Mouse (Mus musculus) 416B (cell line): ENCODE data around the gene Arhgdia.

Experiments
- DNase-seq: peaks from one replicate; pipeline ENCODE4 v3.0.0; 2011; ENCODE audit warnings: low read depth

The Arhgdia gene

DNA sequence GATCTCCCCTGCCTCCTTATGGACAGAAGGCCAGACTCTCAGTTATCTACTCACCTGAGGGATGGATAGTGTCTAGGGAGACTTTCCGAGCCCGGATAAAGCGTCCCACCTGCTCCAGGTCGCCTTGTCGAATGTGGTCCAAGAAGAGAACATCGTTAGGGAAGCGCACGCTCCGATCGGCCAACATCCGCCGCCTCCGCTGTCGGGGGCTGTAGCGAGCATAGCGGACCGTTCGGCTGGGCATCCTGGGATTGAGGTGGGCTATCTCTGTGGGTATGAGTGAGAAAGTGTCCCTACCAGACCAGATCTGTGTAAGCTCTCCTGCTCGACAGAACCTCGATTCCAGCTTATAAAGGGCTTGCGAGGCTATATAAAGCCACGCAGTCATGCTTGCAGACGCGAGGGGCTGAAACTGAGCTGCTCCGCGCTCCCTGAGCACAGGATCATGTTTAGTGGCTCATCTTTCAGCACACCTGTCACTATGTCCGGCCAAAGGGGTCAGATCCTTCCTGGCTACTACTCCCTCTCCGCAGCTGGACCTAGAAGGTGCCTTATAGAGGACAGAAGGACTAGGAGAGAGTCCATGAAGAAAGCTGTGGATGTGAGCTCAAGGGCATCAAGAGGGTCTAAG lies 30.5 kb downstream of the Arhgdia start, which contains the start of gene Ppp1r27:
TSS of gene Ppp1r27 (minus strand) at position 323 of the 631 bp plus-strand sequence.
- DNase-seq = no peak

DNA sequence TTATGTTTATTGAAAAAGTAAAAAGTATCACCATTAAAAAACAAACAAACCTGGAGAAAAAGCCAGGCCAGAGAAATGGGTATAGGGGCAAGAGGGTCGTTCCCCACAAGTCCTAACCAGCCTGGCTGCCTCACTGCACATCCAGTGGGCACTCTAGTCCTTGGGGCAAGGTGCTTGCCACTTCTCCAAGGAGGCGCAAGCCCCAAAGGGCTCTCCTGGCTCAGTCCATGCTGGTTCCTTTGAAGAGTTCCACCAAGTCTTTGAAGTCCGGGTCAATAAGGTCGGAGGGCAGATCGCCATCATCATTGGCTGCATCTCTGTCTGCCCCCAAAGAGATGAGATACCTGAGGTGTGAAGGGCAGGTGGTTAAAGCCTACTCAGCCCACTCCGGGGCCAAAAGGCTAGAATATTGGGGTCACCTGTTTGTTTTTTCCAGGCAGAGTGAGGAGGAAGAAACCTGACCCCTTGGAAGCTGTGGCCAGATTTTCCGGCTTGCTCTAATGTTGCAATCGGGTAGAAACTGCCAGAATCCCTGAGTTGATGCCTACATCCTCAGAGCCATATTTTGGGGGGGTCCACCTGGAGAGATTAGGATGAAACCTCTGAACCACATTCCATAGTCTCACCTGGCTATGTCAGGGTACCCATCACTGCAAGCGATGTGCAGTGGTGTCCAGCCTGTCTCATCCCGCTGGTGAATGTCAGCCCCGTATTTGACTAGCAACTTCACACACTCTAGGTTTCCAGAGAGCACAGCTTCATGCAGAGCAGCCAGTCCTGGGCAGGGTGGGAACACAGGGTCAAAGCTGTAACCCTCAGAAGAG lies 31.2 kb downstream of the Arhgdia start:
- DNase-seq = no peak

DNA sequence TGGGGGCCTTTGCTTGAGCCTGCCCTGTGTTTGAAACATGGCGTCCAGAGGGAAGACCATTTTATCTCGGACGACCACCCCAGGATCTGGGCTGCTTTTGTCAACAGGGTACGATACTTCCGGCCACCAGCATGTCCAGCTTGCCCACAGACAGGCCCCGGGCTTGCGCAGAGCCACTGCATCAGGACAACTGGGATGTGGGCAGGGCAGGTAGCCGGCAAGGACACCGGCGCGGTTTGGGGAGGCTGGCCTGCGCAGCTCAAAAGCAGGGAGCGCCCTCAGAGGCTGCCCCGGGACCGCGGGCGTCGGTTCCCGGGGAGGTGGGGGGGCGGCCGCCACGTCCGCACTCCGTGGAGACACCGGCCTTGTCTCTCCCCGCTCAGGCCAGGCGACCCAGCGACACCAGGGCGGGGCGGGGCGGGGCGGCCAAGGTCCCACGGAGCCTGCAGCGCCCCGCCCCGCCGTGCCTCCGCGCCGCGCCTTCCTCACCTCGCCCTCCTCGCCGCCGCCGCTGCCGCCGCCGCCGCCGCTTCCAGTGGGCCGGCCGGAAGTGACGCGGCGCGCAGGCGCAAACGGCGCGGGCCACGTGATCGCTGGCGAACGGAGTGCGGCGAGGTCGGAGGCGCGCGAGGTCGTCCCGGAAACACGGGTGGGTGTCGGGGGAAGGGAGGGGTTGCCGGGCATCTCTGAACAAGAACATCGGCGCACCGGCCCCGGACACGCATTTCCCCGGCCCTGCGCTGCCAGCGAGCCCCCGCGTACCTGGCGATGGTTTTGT lies 32.1 kb downstream of the Arhgdia start, which contains the start of gene Mcrip1:
TSS of gene Mcrip1 (minus strand) at position 560 of the 778 bp plus-strand sequence.
- peak; percentile 86 for DNase-seq

DNA sequence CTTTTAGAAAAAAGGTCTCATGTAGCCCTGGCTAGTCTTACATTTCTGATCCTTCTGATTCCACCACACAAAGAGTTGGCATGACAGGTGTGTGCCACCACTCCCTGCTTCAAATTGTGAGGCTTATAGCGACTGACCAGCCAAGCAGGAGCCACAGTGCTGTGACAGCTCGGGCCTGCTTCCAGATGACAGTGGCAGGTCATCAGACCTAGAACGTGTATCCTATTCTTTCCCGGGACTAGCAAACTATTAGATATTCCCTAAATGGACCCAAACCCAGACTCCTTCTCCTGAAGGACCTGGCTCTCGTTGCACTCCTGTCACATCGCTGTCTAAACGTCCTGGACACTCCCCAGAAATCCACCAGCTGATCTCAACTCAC lies 32.6 kb downstream of the Arhgdia start:
- DNase-seq = no peak

DNA sequence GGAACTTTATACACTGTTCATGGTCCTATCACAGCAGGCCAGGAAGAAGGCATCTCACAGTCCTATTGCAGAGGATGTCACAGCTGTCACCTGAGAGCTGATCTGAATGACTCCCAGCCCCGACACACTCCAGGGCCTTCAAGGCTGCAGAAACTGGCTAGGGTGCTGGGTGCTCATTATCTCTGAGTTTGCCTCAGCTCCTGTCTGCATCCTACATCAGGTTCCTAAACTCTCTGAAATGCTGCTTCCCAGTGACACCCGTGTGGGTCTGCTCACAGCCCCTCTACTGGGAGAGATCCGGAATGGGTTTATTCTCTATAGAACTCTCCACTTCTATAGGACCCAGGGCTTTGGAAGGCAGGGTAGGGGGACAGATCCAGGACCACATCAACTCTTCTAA lies 33.2 kb downstream of the Arhgdia start:
- no peak for DNase-seq

DNA sequence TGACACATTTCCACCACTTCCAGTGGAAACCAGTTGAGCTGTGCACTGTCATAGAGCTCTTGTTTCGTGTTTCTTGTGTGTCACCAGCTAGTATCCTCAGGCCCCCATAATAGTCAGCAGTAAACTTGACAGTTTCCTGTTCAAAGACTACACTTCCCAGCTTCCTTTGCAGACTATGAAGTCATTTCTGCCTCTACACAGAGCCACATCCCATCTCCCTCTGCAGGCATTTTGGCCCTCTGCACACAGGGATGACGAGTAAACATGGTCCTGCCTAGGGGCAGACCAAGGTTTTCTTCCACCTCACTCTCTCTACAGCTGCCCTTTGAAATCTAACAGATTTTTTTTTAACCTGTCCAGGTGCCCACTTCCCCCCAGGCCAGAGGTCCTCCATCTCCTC lies 34.0 kb downstream of the Arhgdia start:
- DNase-seq = peak; percentile 70

DNA sequence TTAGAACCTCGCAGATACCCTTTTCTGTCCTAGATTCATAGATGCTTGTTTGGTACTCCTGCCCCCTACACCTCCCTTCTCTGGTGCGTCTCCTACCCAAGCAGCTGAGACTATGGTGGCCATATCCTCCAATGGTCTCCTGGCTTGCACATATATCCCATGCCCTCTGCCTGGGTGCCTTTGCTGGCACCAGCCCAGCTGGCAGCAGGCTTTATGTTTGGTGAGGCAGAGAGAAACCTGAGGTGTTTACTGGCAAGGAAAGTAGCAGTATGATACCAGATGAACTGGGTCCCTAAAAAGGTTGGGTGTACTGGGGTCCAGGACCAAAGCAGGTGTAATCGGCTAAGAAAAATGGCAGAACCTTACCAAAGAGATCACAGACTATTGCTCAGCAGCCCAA lies 35.5 kb downstream of the Arhgdia start:
- DNase-seq = no peak

DNA sequence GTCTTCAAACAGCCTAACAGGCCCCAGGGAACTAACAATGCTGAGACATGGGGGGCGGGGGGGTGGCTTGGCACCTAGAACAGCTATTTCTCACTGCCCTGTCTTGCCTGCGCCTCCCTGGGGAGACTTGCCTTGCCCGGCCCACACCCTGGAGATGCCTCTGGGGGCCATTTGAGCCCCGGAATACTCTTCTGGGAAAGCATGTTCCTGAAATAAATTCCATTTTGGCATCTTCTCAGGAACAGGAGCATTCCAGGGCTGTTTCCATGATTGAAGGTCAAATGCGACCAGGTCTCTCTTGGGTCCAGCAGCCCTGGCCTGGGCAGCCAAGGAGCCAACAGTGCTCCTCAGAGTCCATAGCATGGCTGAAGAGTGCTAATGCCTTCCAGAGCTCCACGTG lies 39.0 kb downstream of the Arhgdia start:
- no peak for DNase-seq

DNA sequence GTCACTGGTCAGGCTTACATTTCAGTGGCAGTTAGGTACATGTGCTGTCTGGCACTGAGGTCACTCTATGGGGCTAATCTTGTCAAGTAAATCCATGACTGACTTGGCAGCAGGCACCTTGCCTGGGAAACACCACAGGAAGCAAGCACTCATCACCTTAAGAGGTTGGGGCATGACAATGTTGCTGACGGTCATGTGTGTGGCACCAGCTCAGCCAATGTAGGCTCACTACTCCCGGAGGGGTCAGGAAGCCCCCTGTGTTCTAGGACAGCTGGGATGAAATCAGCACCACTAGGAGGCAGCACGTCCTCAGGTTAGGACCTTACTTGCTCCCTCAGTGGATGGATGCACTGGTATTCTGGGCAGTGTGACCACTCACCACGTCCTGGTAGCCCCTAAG lies 39.5 kb downstream of the Arhgdia start:
- peak; percentile 47 for DNase-seq

DNA sequence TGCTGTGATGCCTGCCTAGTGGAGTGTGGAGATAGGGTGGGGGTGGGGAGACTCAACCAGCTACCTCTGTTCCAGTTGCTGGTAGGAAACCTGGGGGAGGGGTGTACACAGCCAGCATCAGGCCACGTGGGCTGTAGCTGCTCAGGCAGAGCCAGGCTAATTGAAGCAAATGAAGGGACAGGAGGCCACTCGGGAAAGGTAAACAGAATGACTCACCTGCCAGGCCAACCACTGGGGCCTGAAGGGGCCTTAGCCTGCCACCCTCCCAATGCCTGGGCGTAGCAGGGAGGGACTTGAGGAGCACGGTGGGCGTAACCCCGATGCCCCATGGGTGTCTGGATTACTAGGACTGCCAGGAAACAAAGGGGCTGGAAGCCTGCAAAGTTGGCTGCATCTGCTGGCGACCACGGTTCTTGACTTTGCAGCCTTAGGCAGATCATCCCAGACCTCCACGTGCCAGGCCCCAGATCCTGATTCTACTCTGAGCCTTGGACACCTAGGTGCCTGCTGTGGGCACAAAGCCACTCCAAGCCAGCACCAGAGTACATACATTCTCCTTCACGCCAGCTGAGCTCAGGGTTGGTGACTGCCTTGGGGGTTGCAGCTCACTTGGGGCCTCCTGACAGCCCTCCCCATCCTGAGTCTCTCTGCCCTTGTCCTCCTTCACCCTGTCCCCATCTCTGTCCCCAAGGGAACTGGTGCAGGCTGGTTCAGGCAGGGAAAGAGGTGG lies 42.0 kb downstream of the Arhgdia start:
- DNase-seq = peak; percentile 37

DNA sequence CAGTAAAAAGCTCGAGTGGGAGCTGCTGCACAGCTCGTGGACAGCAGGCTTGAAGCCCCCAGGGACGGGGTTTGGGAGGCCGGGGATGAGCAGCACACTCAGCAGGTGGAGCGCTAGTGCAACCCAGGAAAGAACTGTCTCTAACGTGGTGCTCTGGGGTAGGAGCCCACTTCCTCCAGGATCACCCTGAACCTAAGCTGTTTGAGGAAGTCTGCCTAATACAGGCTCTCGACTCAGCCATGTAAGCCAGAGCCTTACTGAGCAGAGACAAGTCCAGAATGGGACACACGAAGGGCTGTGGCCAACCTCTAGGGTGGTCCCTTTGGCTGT lies 42.5 kb downstream of the Arhgdia start:
- DNase-seq = no peak

DNA sequence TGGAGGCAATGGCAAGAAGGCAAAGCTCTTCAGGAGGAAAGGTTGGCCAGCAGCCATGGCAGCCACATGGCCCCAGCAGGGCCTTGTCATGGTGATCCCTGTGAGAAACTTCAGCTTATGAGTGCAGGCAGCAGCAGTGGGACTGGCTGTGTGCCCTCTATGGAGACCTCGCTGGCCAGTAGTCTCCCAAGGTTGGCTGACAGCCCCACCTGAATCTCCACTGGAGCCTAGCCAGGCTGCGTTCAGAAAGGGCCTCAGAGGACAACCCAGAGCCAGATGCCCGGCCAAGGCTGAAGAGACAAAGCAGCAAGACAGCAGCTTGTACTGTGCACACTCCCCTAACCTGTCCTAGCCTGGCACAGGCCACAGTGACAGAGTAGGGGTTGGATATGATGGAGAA lies 42.9 kb downstream of the Arhgdia start:
- DNase-seq = no peak

DNA sequence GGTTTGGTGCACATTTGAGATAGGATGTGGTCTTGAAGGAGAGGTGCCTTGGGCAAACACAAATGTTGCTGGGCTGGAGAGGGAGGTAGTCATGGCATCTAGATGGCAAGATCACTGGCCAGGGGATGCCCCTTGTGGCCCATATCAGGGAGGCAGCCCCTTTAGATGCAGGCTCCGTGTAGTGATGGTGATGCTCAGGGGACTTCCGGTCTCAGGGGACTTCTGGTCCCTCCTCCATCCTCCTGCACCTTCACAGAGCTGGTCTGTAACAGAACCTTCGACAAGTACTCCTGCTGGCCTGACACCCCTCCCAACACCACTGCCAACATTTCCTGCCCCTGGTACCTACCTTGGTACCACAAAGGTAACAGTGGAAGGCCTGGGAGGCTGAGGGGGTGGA lies 45.6 kb downstream of the Arhgdia start:
- no peak for DNase-seq

DNA sequence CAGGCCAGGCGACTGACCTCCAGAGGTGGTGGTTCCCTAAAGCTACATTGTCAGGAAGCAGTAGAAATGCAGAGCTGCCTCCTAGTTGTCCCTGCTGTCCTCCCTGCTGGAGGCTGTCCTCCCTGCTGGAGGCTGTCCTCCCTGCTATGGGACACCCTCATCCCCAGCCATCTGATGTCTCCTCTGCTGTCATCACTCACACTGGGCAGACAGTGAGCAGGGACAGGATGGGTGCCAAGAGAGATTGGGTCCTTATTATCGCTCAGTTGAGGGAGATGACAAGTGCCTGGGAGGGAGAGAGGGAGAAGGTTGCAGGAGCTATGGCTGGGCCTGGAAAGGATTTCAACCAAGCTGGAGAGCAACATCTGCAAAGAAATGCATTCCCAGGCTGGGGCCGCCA lies 46.3 kb downstream of the Arhgdia start:
- DNase-seq = no peak

DNA sequence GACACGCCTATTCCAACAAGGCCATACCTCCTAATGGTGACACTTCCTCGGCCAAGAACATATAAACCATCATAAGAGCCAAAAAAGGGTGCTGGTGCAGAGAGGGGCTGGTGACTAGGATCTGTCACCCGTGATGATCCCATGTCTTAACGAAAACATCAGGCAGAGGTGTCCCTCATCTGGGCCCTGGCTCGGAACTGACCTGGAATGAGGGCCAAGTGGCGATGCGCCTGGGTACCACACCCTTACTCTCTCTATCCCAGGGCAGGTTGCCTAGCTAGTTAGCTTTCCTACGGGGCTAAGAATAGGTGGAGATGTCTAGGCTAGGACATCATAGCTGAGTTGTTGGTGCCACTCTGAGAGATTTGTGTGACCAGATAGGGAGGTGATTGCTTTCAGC lies 47.3 kb downstream of the Arhgdia start:
- no peak for DNase-seq

DNA sequence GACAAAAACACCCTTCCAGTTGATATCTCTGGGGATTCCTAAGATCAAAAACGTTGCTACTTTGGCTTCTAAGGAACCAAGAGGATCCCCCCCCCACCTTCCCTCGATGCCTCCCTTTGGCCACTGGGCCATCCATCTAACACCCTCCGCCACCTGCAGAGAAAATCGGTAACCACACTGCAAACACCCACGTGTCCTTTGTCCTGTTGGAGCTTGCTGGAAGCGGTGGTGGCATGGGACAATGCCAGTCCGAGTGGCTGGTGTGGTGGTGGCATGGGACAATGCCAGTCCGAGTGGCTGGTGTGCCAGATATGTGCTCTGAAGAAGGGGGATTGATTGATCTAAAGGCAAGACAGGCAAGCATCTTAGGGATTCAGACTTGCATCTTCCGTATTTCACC lies 49.8 kb downstream of the Arhgdia start:
- DNase-seq = no peak

DNA sequence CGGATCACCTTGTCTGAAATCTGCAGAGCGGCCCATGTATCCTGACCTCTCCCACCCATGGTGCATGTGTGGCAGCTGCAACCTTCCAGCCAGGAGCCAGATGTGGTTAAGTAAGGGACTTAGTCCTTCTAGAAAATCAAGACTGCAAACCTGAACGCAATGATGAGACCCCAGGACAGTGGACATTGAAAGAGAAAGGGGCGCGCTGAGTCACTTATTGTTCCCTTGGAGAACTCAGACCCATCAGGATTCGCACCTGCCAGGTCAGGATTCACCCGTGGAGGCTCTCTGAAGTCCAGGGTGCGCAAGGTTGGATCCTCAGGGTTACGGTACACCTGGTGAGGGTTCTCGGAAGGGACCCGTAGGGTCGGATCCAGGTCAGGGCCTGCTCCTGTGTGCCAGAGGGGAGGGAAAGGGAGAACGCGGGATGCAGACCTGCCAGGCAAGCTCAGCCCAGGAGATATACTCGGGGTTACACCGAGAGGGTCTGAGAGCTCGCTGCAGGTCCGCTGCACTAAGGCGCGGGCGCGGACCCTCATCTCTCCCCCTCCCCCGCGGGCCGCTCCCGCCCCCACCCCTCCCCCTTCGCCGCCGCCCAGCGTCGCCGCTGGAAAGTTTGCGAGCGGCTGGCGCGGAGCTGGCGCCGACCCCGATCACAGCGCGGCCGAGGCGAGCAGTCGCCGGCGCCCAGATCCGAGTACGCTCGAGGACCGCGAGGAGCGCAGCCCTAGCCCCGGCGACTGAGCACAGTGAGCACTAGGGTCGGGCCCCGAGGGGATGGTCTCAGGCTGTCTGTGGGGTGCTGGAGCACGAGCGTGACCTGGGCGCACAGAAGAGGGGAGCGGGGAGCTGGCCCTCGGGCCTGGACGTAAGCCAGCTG lies 51.1 kb downstream of the Arhgdia start, which contains the start of gene Gcgr:
TSS of gene Gcgr (plus strand) at position 615 of the 880 bp plus-strand sequence.
- no peak for DNase-seq

DNA sequence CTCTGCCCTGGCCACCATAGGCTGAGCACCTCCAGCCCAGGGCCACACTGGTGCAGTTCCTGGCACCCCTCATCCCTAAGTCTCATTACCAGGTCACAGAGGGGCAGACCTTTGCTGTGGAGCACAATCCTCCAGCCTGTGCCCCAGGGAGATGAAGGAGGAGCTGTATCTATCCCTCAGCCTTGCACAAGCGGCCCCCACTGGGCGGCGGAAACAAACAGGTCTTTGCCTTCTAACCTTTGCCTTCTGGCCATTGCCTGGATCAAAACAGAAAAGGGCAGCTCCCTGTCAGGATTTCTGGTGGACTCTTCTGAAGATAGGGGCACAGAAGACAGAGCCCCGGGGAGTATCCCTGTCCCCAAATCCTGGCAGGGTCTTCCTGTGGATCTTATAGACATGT lies 52.5 kb downstream of the Arhgdia start:
- DNase-seq = no peak
